Mouse (Mus musculus): ENCODE measurements around the gene Abca2. TPM values are rescaled to one million over a fixed set of nuclear protein-coding genes. Genes with fewer than 3 reads are reported as not detected.
A peak's percentile ranks its signal among the peaks of the same experiment; 100 is the strongest.
"Not testable (repeated sequence)": the region's sequence is repeated elsewhere in the genome, so short reads cannot be mapped to it uniquely, and the experiment has no call there.

Abca2 gene
- polyA plus RNA-seq, 1 experiment from 2014 or later = 17.3 TPM

- Histone ChIP-seq H3K36me3 (ENCODE audit: control insufficient read depth, insufficient read depth, low read length) (no peaks in the 10 kb centered on the region), H3K9me3 (replicated peaks; ENCODE audit: control insufficient read depth, low read length, poor library complexity, severe bottlenecking) (no peaks in the 10 kb centered on the region), H3K4me2 (ENCODE audit: low read length) (peak within 1 kb of the TSS; percentile 68), H3K4me1 (ENCODE audit: control insufficient read depth, insufficient read depth, low read length) (peaks cover 10% of the 10 kb centered on the region), H3K27me3 (ENCODE audit: control insufficient read depth, insufficient read depth, low read depth, low read length) (peaks cover 57% of the 10 kb centered on the region), H3K4me3 (ENCODE audit: low read depth, low read length) (no peak within 1 kb of the TSS), H3K9ac (ENCODE audit: low read depth, low read length) (no peak within 1 kb of the TSS), H3K27ac (ENCODE audit: low read length) (no peak within 1 kb of the TSS)
- no peak for ATAC-seq
- WGBS = 68% methylated on average over 8 of the region's 8 CpGs
Observed at GRCm38 (mm10) chr2:25399051-25399450, 29.5 kb upstream of the Abca2 start, which contains the start of gene Npdc1. Gene Npdc1, plus strand, starts transcription at chr2:25399351.

GRCm38 (mm10) chr2:25400291-25400690 lies 28.2 kb upstream of the Abca2 start:
- no peak for ATAC-seq
- Histone ChIP-seq H3K9me3 (replicated peaks; ENCODE audit: control insufficient read depth, low read length, poor library complexity, severe bottlenecking) (no peaks in the 10 kb centered on the region), H3K27me3 (ENCODE audit: control insufficient read depth, insufficient read depth, low read depth, low read length) (peaks cover 47% of the 10 kb centered on the region), H3K9ac (ENCODE audit: low read depth, low read length) (peak overlapping the region; percentile 63), H3K36me3 (ENCODE audit: control insufficient read depth, insufficient read depth, low read length) (no peaks in the 10 kb centered on the region), H3K4me1 (ENCODE audit: control insufficient read depth, insufficient read depth, low read length) (peaks cover 23% of the 10 kb centered on the region), H3K4me3 (ENCODE audit: low read depth, low read length) (peak overlapping the region; percentile 36), H3K27ac (ENCODE audit: low read length) (no peak overlapping the region), H3K4me2 (ENCODE audit: low read length) (peak overlapping the region; percentile 68)
- 19% methylated on average over 16 of the region's 16 CpGs for WGBS

- no peak for ATAC-seq
- Histone ChIP-seq H3K4me1 (ENCODE audit: control insufficient read depth, insufficient read depth, low read length) (peaks cover 27% of the 10 kb centered on the region), H3K9ac (ENCODE audit: low read depth, low read length) (peak overlapping the region; percentile 63), H3K36me3 (ENCODE audit: control insufficient read depth, insufficient read depth, low read length) (no peaks in the 10 kb centered on the region), H3K27me3 (ENCODE audit: control insufficient read depth, insufficient read depth, low read depth, low read length) (peaks cover 42% of the 10 kb centered on the region), H3K4me2 (ENCODE audit: low read length) (peak overlapping the region; percentile 68), H3K9me3 (replicated peaks; ENCODE audit: control insufficient read depth, low read length, poor library complexity, severe bottlenecking) (no peaks in the 10 kb centered on the region), H3K4me3 (ENCODE audit: low read depth, low read length) (peak overlapping the region; percentile 36), H3K27ac (ENCODE audit: low read length) (no peak overlapping the region)
- 3% methylated on average over 17 of the region's 17 CpGs for WGBS
Observed at GRCm38 (mm10) chr2:25400764-25401163, 27.7 kb upstream of the Abca2 start.

- Histone ChIP-seq H3K4me2 (ENCODE audit: low read length) (peak overlapping the region; percentile 90), H3K9me3 (replicated peaks; ENCODE audit: control insufficient read depth, low read length, poor library complexity, severe bottlenecking) (no peaks in the 10 kb centered on the region), H3K36me3 (ENCODE audit: control insufficient read depth, insufficient read depth, low read length) (peaks cover 5% of the 10 kb centered on the region; the same call in 1 of the 2 replicates), H3K4me1 (ENCODE audit: control insufficient read depth, insufficient read depth, low read length) (peaks cover 25% of the 10 kb centered on the region), H3K27ac (ENCODE audit: low read length) (peak overlapping the region; percentile 90), H3K4me3 (ENCODE audit: low read depth, low read length) (peak overlapping the region; percentile 93), H3K27me3 (ENCODE audit: control insufficient read depth, insufficient read depth, low read depth, low read length) (peaks cover 27% of the 10 kb centered on the region), H3K9ac (ENCODE audit: low read depth, low read length) (peak overlapping the region; percentile 100)
- under 1% methylated on average over 13 of the region's 13 CpGs for WGBS
- peak; percentile 66 for ATAC-seq
Observed at GRCm38 (mm10) chr2:25402377-25402971, 26.0 kb upstream of the Abca2 start.

GRCm38 (mm10) chr2:25402972-25403601 lies 25.4 kb upstream of the Abca2 start:
- H3K4me3 ChIP-seq (ENCODE audit: low read depth, low read length) = peak overlapping the region; percentile 93
- peak overlapping the region; percentile 90 for H3K27ac ChIP-seq (ENCODE audit: low read length)
- peaks cover 25% of the 10 kb centered on the region for H3K4me1 ChIP-seq (ENCODE audit: control insufficient read depth, insufficient read depth, low read length)
- ATAC-seq = peak; percentile 85
- H3K27me3 ChIP-seq (ENCODE audit: control insufficient read depth, insufficient read depth, low read depth, low read length) = peaks cover 22% of the 10 kb centered on the region
- peak overlapping the region; percentile 90 for H3K4me2 ChIP-seq (ENCODE audit: low read length)
- peaks cover 11% of the 10 kb centered on the region for H3K36me3 ChIP-seq (ENCODE audit: control insufficient read depth, insufficient read depth, low read length)
- 1% methylated on average over 51 of the region's 54 CpGs for WGBS
- peak overlapping the region; percentile 100 for H3K9ac ChIP-seq (ENCODE audit: low read depth, low read length)
- no peaks in the 10 kb centered on the region for H3K9me3 ChIP-seq (replicated peaks; ENCODE audit: control insufficient read depth, low read length, poor library complexity, severe bottlenecking)

- 93% methylated on average over 4 of the region's 4 CpGs for WGBS
- Histone ChIP-seq H3K4me1 (ENCODE audit: control insufficient read depth, insufficient read depth, low read length) (peaks cover 25% of the 10 kb centered on the region), H3K9ac (ENCODE audit: low read depth, low read length) (peak overlapping the region; percentile 100), H3K9me3 (replicated peaks; ENCODE audit: control insufficient read depth, low read length, poor library complexity, severe bottlenecking) (no peaks in the 10 kb centered on the region), H3K27me3 (ENCODE audit: control insufficient read depth, insufficient read depth, low read depth, low read length) (peaks cover 13% of the 10 kb centered on the region), H3K27ac (ENCODE audit: low read length) (peak overlapping the region; percentile 90; the same call in 1 of the 2 replicates), H3K36me3 (ENCODE audit: control insufficient read depth, insufficient read depth, low read length) (peaks cover 19% of the 10 kb centered on the region), H3K4me3 (ENCODE audit: low read depth, low read length) (peak overlapping the region; percentile 93), H3K4me2 (ENCODE audit: low read length) (peak overlapping the region; percentile 90)
- ATAC-seq = no peak
Observed at GRCm38 (mm10) chr2:25403994-25404393, 24.5 kb upstream of the Abca2 start.

GRCm38 (mm10) chr2:25408908-25409307 lies 19.6 kb upstream of the Abca2 start:
- Histone ChIP-seq H3K4me1 (ENCODE audit: control insufficient read depth, insufficient read depth, low read length) (peaks cover 22% of the 10 kb centered on the region), H3K9ac (ENCODE audit: low read depth, low read length) (no peak overlapping the region), H3K4me2 (ENCODE audit: low read length) (no peak overlapping the region), H3K36me3 (ENCODE audit: control insufficient read depth, insufficient read depth, low read length) (peaks cover 29% of the 10 kb centered on the region), H3K27ac (ENCODE audit: low read length) (no peak overlapping the region), H3K27me3 (ENCODE audit: control insufficient read depth, insufficient read depth, low read depth, low read length) (no peaks in the 10 kb centered on the region), H3K4me3 (ENCODE audit: low read depth, low read length) (no peak overlapping the region), H3K9me3 (replicated peaks; ENCODE audit: control insufficient read depth, low read length, poor library complexity, severe bottlenecking) (no peaks in the 10 kb centered on the region)
- ATAC-seq = no peak
- 88% methylated on average over 10 of the region's 10 CpGs for whole genome bisulfite sequencing

- H3K4me2 ChIP-seq (ENCODE audit: low read length); H3K9ac ChIP-seq (ENCODE audit: low read depth, low read length); H3K9me3 ChIP-seq (replicated peaks; ENCODE audit: control insufficient read depth, low read length, poor library complexity, severe bottlenecking); H3K27me3 ChIP-seq (ENCODE audit: control insufficient read depth, insufficient read depth, low read depth, low read length); H3K4me1 ChIP-seq (ENCODE audit: control insufficient read depth, insufficient read depth, low read length); H3K27ac ChIP-seq (ENCODE audit: low read length); ATAC-seq; H3K4me3 ChIP-seq (ENCODE audit: low read depth, low read length): not testable (repeated sequence)
- H3K36me3 ChIP-seq (ENCODE audit: control insufficient read depth, insufficient read depth, low read length) = peaks cover 16% of the 10 kb centered on the region
Observed at GRCm38 (mm10) chr2:25413436-25413835, 15.1 kb upstream of the Abca2 start.

GRCm38 (mm10) chr2:25417426-25417825 lies 11.1 kb upstream of the Abca2 start:
- Histone ChIP-seq H3K4me3 (ENCODE audit: low read depth, low read length) (no peak overlapping the region), H3K4me2 (ENCODE audit: low read length) (no peak overlapping the region), H3K27me3 (ENCODE audit: control insufficient read depth, insufficient read depth, low read depth, low read length) (no peaks in the 10 kb centered on the region), H3K9ac (ENCODE audit: low read depth, low read length) (no peak overlapping the region), H3K9me3 (replicated peaks; ENCODE audit: control insufficient read depth, low read length, poor library complexity, severe bottlenecking) (no peaks in the 10 kb centered on the region), H3K36me3 (ENCODE audit: control insufficient read depth, insufficient read depth, low read length) (0 out of 2 replicates have a peak, but pooled peaks cover 3% of the 10 kb centered on the region), H3K4me1 (ENCODE audit: control insufficient read depth, insufficient read depth, low read length) (no peaks in the 10 kb centered on the region), H3K27ac (ENCODE audit: low read length) (no peak overlapping the region)
- 12% methylated on average over 3 of the region's 3 CpGs for WGBS
- ATAC-seq = no peak

Measured in midbrain, embryonic 16.5 days (tissue).